Mouse (Mus musculus) ES-E14 (cell line): ENCODE results near the gene Ndufv3.

Experiments used
- CHD2 ChIP-seq: IDR thresholded peaks from 2 replicates; pipeline ENCODE4 v1.6.1; 2014; ENCODE audit warnings: mild to moderate bottlenecking, low read depth, low read length, inconsistent platforms
- HCFC1 ChIP-seq: IDR thresholded peaks from 2 replicates; pipeline ENCODE4 v1.6.1; 2012; ENCODE audit warnings: low read length, inconsistent platforms, borderline replicate concordance; ENCODE audit not compliant: insufficient read depth
- MAFK ChIP-seq: IDR thresholded peaks from 2 replicates; pipeline ENCODE4 v1.6.1; 2014; ENCODE audit warnings: mild to moderate bottlenecking, low read depth, low read length, inconsistent platforms; ENCODE audit not compliant: insufficient read depth
- ZC3H11A ChIP-seq: IDR thresholded peaks from 2 replicates; pipeline ENCODE4 v1.6.1; 2012; ENCODE audit warnings: low read depth, mild to moderate bottlenecking, inconsistent platforms, low read length, borderline replicate concordance
- ZNF384 ChIP-seq: IDR thresholded peaks from 2 replicates; pipeline ENCODE4 v1.6.1; 2012; ENCODE audit warnings: low read depth, low read length, inconsistent platforms

GRCm38 (mm10) chr17:31514696-31515095 lies 5.2 kb upstream of the Ndufv3 start:
- TF ChIP-seq HCFC1 (no peak), ZC3H11A (no peak), ZNF384 (no peak), CHD2 (no peak), MAFK (no peak)
